Mouse (Mus musculus) hindbrain, postnatal 0 days (tissue): Measurements from ENCODE around the gene Isg20. TPM values are rescaled to one million over a fixed set of nuclear protein-coding genes. Genes with fewer than 3 reads are reported as not detected.

Experiments
- ATAC-seq: fragments of 200-750 bp; cut with Nextera tagmentation; 2 replicates; pipeline ENCODE4 v1.8.0; 2017; ENCODE audit warnings: mild to moderate bottlenecking, moderate TSS enrichment, moderate library complexity
- DNase-seq: peaks from one replicate; pipeline ENCODE4 v3.0.0-alpha.2; 2015; ENCODE audit warnings: low spot score
- H3K27ac ChIP-seq: fragments of 300-500 bp; sonication (generic); 2 replicates; pipeline ENCODE4 v1.5.1; 2014; ENCODE audit warnings: mild to moderate bottlenecking
- H3K27me3 ChIP-seq: fragments of 300-500 bp; sonication (generic); 2 replicates; pipeline ENCODE4 v1.6.1; 2014; ENCODE audit warnings: low read length, mixed read lengths; ENCODE audit not compliant: insufficient read depth
- H3K36me3 ChIP-seq: fragments of 300-500 bp; sonication (generic); 2 replicates; pipeline ENCODE4 v1.6.1; 2014; ENCODE audit warnings: low read length, mixed read lengths; ENCODE audit not compliant: insufficient read depth
- H3K4me1 ChIP-seq: fragments of 300-500 bp; sonication (generic); 2 replicates; pipeline ENCODE4 v1.6.1; 2014; ENCODE audit warnings: antibody characterized with exemption, low read length, mixed read lengths; ENCODE audit not compliant: insufficient read depth
- H3K4me2 ChIP-seq: fragments of 300-500 bp; sonication (generic); 2 replicates; pipeline ENCODE4 v1.6.1; 2014; ENCODE audit warnings: low read depth, mild to moderate bottlenecking, low read length, moderate library complexity, mixed read lengths
- H3K4me3 ChIP-seq: fragments of 300-500 bp; sonication (generic); 2 replicates; pipeline ENCODE4 v1.5.1; 2014; ENCODE audit warnings: low read length
- H3K9ac ChIP-seq: fragments of 300-500 bp; sonication (generic); replicated peaks from 2 replicates; pipeline ENCODE4 v1.6.1; 2014; ENCODE audit warnings: mild to moderate bottlenecking, low read length, moderate library complexity, mixed read lengths
- H3K9me3 ChIP-seq: fragments of 300-500 bp; sonication (generic); 2 replicates; pipeline ENCODE4 v1.6.1; 2016; ENCODE audit warnings: low read length, mixed read lengths
- CTCF ChIP-seq: IDR thresholded peaks from 2 replicates; pipeline ENCODE4 v1.5.1; 2016; ENCODE audit warnings: antibody characterized with exemption, control low read depth, low read depth
- WGBS: fragments of 180-500 bp; shearing (Covaris S2); extraction: QIAGEN DNeasy Blood & Tissue Kit; methylation state at CpG from one replicate; pipeline ENCODE4 v1.1.7; 2014; 5-methylcytosine and 5-hydroxymethylcytosine counted together
- polyA plus RNA-seq: library from polyadenylated mRNA; unstranded; fragments of >200 nt; fragmentation: Nextera tagmentation; extraction: Ambion mirVana; gene quantifications from 2 replicates; pipeline ENCODE4 v1.2.1, GENCODE M21; 2015
- total RNA-seq: library from RNA; depleted of rRNA; stranded (reverse); fragments of >200 nt; gene quantifications from 2 replicates; pipeline ENCODE4 v1.2.3, GENCODE M21; 2014

Gene Isg20
- total and polyA plus RNA-seq, 2 experiments from 2014 or later: 0.76 to 4.1 TPM

GRCm38 (mm10) chr7:78912253-78912973 is 811 bp upstream of the Isg20 start:
- Histone ChIP-seq H3K9me3 (no peaks in the 10 kb centered on the region), H3K27ac (peak overlapping the region; percentile 48; the same call in 1 of the 2 replicates), H3K4me3 (peak overlapping the region; percentile 1; the same call in 1 of the 2 replicates), H3K4me1 (peaks cover 11% of the 10 kb centered on the region), H3K36me3 (no peaks in the 10 kb centered on the region), H3K9ac (0 out of 2 replicates have a peak overlapping the region, but pooled peaks have one; percentile 30), H3K27me3 (no peaks in the 10 kb centered on the region), H3K4me2 (peak overlapping the region; percentile 51)
- DNase-seq: peak; percentile 39
- ATAC-seq: peak; percentile 61
- 11% methylated on average over 20 of the region's 20 CpGs for WGBS
- no peak for TF ChIP-seq CTCF

GRCm38 (mm10) chr7:78913649-78914544 is 673 bp downstream of the Isg20 start:
- Histone ChIP-seq H3K4me3 (no peak overlapping the region), H3K27me3 (no peaks in the 10 kb centered on the region), H3K36me3 (no peaks in the 10 kb centered on the region), H3K9me3 (no peaks in the 10 kb centered on the region), H3K27ac (no peak overlapping the region), H3K4me1 (peaks cover 11% of the 10 kb centered on the region), H3K9ac (no peak overlapping the region), H3K4me2 (no peak overlapping the region)
- DNase-seq (peak; percentile 23), ATAC-seq (no peak)
- 80% methylated on average over 19 of the region's 19 CpGs for WGBS
- no peak for TF ChIP-seq CTCF

- Histone ChIP-seq H3K4me3 (no peak overlapping the region), H3K9ac (no peak overlapping the region), H3K4me1 (peaks cover 11% of the 10 kb centered on the region), H3K9me3 (no peaks in the 10 kb centered on the region), H3K36me3 (no peaks in the 10 kb centered on the region), H3K27ac (no peak overlapping the region), H3K4me2 (no peak overlapping the region), H3K27me3 (no peaks in the 10 kb centered on the region)
- TF ChIP-seq CTCF: no peak
- ATAC-seq: no peak
- DNase-seq: no peak
- WGBS: 93% methylated on average over 3 of the region's 3 CpGs
These were observed 1.3 kb downstream of the Isg20 start for GRCm38 (mm10) chr7:78914545-78914845.

- WGBS: 82% methylated on average over 11 of the region's 11 CpGs
- Histone ChIP-seq H3K4me2 (no peak overlapping the region), H3K27ac (no peak overlapping the region), H3K4me3 (no peak overlapping the region), H3K4me1 (peaks cover 11% of the 10 kb centered on the region), H3K9ac (no peak overlapping the region), H3K27me3 (no peaks in the 10 kb centered on the region), H3K36me3 (no peaks in the 10 kb centered on the region), H3K9me3 (no peaks in the 10 kb centered on the region)
- ATAC-seq: no peak
- no peak for DNase-seq
- TF ChIP-seq CTCF: no peak
These were observed 1.8 kb downstream of the Isg20 start for GRCm38 (mm10) chr7:78914896-78915510.

GRCm38 (mm10) chr7:78918686-78919085 is 5.5 kb downstream of the Isg20 start:
- ATAC-seq (no peak), DNase-seq (peak; percentile 15)
- H3K4me2 ChIP-seq: no peak overlapping the region
- no peak overlapping the region for H3K4me3 ChIP-seq
- no peaks in the 10 kb centered on the region for H3K4me1 ChIP-seq
- no peaks in the 10 kb centered on the region for H3K27me3 ChIP-seq
- no peaks in the 10 kb centered on the region for H3K9me3 ChIP-seq
- no peak overlapping the region for H3K9ac ChIP-seq
- H3K27ac ChIP-seq: no peak overlapping the region
- no peaks in the 10 kb centered on the region for H3K36me3 ChIP-seq
- WGBS: 49% methylated on average over 4 of the region's 4 CpGs
- TF ChIP-seq CTCF: no peak

- TF ChIP-seq CTCF: no peak
- no peak overlapping the region for H3K4me3 ChIP-seq
- ATAC-seq (no peak), DNase-seq (no peak)
- no peaks in the 10 kb centered on the region for H3K4me1 ChIP-seq
- H3K9ac ChIP-seq: no peak overlapping the region
- H3K36me3 ChIP-seq: no peaks in the 10 kb centered on the region
- no peaks in the 10 kb centered on the region for H3K27me3 ChIP-seq
- H3K4me2 ChIP-seq: no peak overlapping the region
- WGBS: 65% methylated on average over 7 of the region's 7 CpGs
- H3K27ac ChIP-seq: no peak overlapping the region
- no peaks in the 10 kb centered on the region for H3K9me3 ChIP-seq
These were observed 9.3 kb downstream of the Isg20 start for GRCm38 (mm10) chr7:78922506-78922905.
